Mouse (Mus musculus) intestine, postnatal 0 days (tissue): ENCODE results near the gene Med27. TPM values are rescaled to one million over a fixed set of nuclear protein-coding genes. Genes with fewer than 3 reads are reported as not detected.

Experiments
- ATAC-seq: fragments of 200-750 bp; cut with Nextera tagmentation; 2 replicates; pipeline ENCODE4 v1.8.0; 2017; ENCODE audit warnings: mild to moderate bottlenecking, moderate TSS enrichment, moderate library complexity
- H3K27ac ChIP-seq: fragments of 300-500 bp; sonication (generic); 2 replicates; pipeline ENCODE4 v1.5.1; 2014; ENCODE audit warnings: mild to moderate bottlenecking, low read depth, low read length, moderate library complexity
- H3K27me3 ChIP-seq: fragments of 300-500 bp; sonication (generic); replicated peaks from 2 replicates; pipeline ENCODE4 v1.6.1; 2014; ENCODE audit warnings: low read length, mixed read lengths; ENCODE audit not compliant: control insufficient read depth, insufficient read depth
- H3K36me3 ChIP-seq: fragments of 300-500 bp; sonication (generic); 2 replicates; pipeline ENCODE4 v1.6.1; 2014; ENCODE audit warnings: mild to moderate bottlenecking, moderate library complexity; ENCODE audit not compliant: control insufficient read depth, insufficient read depth
- H3K4me1 ChIP-seq: fragments of 300-500 bp; sonication (generic); replicated peaks from 2 replicates; pipeline ENCODE4 v1.6.1; 2014; ENCODE audit warnings: antibody characterized with exemption, low read length, mixed read lengths; ENCODE audit not compliant: control insufficient read depth, insufficient read depth
- H3K4me2 ChIP-seq: fragments of 300-500 bp; sonication (generic); replicated peaks from 2 replicates; pipeline ENCODE4 v1.6.1; 2014; ENCODE audit warnings: low read depth, mild to moderate bottlenecking, moderate library complexity
- H3K4me3 ChIP-seq: fragments of 300-500 bp; sonication (generic); 2 replicates; pipeline ENCODE4 v1.5.1; 2014; ENCODE audit warnings: low read depth, low read length
- H3K9ac ChIP-seq: fragments of 300-500 bp; sonication (generic); 2 replicates; pipeline ENCODE4 v1.6.1; 2014; ENCODE audit warnings: mild to moderate bottlenecking, low read depth, low read length
- H3K9me3 ChIP-seq: fragments of 300-500 bp; sonication (generic); 2 replicates; pipeline ENCODE4 v1.6.1; 2016; ENCODE audit warnings: mixed run types; ENCODE audit not compliant: control insufficient read depth
- CTCF ChIP-seq: sonication (generic); IDR thresholded peaks from 2 replicates; pipeline ENCODE4 v1.5.1; 2016; ENCODE audit warnings: low read depth, mild to moderate bottlenecking, control low read depth, antibody characterized with exemption, moderate library complexity
- WGBS: fragments of 180-500 bp; shearing (Covaris S2); extraction: QIAGEN DNeasy Blood & Tissue Kit; methylation state at CpG from one replicate; pipeline ENCODE4 v1.1.7; 2014; 5-methylcytosine and 5-hydroxymethylcytosine counted together
- polyA plus RNA-seq: library from polyadenylated mRNA; unstranded; fragments of >200 nt; fragmentation: Nextera tagmentation; extraction: Ambion mirVana; gene quantifications from 2 replicates; pipeline ENCODE4 v1.2.1, GENCODE M21; 2015

The Med27 gene
- polyA plus RNA-seq, 1 experiment from 2014 or later, result 24.8 TPM

DNA sequence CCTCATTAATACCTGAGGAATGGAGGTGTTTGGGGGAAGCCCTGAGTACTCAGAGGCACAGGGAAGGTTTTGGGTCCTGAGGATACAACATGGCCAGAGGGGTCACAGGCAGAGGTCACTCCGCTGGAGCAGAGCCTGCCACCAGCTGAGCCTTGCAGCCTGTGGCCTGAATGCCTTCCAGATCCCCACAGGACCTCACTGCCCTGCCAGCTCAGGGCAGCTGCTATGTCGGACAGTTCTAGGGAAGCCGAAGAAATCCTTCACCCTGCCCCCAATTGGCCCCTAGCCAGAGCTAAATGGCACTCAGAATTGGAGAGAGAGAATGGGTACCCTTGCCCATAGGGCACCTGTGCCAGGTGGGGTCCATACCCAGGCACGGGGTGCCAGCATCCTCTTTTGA, 214.8 kb downstream of the Med27 start:
- no peak for TF ChIP-seq CTCF
- no peak for ATAC-seq
- Histone ChIP-seq H3K36me3 (no peaks in the 10 kb centered on the region), H3K9me3 (no peaks in the 10 kb centered on the region), H3K27me3 (no peaks in the 10 kb centered on the region), H3K27ac (no peak overlapping the region), H3K9ac (no peak overlapping the region), H3K4me2 (no peak overlapping the region), H3K4me3 (no peak overlapping the region), H3K4me1 (no peaks in the 10 kb centered on the region)
- 86% methylated on average over 4 of the region's 4 CpGs for WGBS

DNA sequence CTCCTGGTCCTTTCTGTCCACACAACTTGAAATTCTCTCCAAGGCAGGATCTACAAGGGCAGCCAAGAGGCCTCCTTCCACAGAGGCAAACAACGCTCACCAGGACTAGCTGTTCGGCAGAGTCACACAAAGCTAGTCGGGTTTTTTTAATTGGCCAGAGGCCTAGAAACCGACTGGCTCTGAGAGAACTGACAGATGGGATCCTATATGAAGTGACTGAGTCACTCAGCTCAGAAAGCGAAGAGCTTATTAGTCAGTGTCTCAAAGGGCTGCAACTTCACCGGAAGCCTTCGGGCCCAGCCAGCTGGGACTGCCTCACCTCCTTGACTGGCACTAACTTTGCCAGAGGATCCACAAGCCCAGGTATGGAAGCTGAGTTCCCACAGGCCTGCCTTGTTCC, 217.4 kb downstream of the Med27 start:
- Histone ChIP-seq H3K4me2 (no peak overlapping the region), H3K36me3 (no peaks in the 10 kb centered on the region), H3K9me3 (no peaks in the 10 kb centered on the region), H3K27me3 (no peaks in the 10 kb centered on the region), H3K27ac (no peak overlapping the region), H3K4me1 (no peaks in the 10 kb centered on the region), H3K4me3 (no peak overlapping the region), H3K9ac (no peak overlapping the region)
- ATAC-seq, result no peak
- 51% methylated on average over 7 of the region's 7 CpGs for WGBS
- TF ChIP-seq CTCF, result no peak

- Histone ChIP-seq H3K4me3 (no peak overlapping the region), H3K9me3 (no peaks in the 10 kb centered on the region), H3K9ac (no peak overlapping the region), H3K4me2 (no peak overlapping the region), H3K36me3 (no peaks in the 10 kb centered on the region), H3K4me1 (no peaks in the 10 kb centered on the region), H3K27ac (no peak overlapping the region), H3K27me3 (no peaks in the 10 kb centered on the region)
- no peak for ATAC-seq
- TF ChIP-seq CTCF, result no peak
- WGBS, result 22% methylated on average over 17 of the region's 17 CpGs
Measured at GRCm38 (mm10) chr2:29565570-29566433, 219.2 kb downstream of the Med27 start.

GRCm38 (mm10) chr2:29571921-29572700, 225.5 kb downstream of the Med27 start:
- H3K9me3 ChIP-seq, result no peaks in the 10 kb centered on the region
- no peak overlapping the region for H3K4me2 ChIP-seq
- H3K4me3 ChIP-seq, result no peak overlapping the region
- no peaks in the 10 kb centered on the region for H3K27me3 ChIP-seq
- no peak overlapping the region for H3K27ac ChIP-seq
- WGBS, result 47% methylated on average over 9 of the region's 9 CpGs
- no peak for TF ChIP-seq CTCF
- ATAC-seq, result no peak
- no peaks in the 10 kb centered on the region for H3K36me3 ChIP-seq
- H3K4me1 ChIP-seq, result no peaks in the 10 kb centered on the region
- H3K9ac ChIP-seq, result no peak overlapping the region

GRCm38 (mm10) chr2:29572811-29573427, 226.3 kb downstream of the Med27 start:
- Histone ChIP-seq H3K27me3 (no peaks in the 10 kb centered on the region), H3K4me2 (no peak overlapping the region), H3K9ac (no peak overlapping the region), H3K4me3 (no peak overlapping the region), H3K36me3 (no peaks in the 10 kb centered on the region), H3K27ac (no peak overlapping the region), H3K4me1 (no peaks in the 10 kb centered on the region), H3K9me3 (no peaks in the 10 kb centered on the region)
- no peak for TF ChIP-seq CTCF
- no peak for ATAC-seq
- 53% methylated on average over 5 of the region's 5 CpGs for WGBS

GRCm38 (mm10) chr2:29573591-29573990, 227.0 kb downstream of the Med27 start:
- ATAC-seq, result no peak

More at GRCm38 (mm10) chr2:29573591-29573990, 227.0 kb downstream of the Med27 start:
- Histone ChIP-seq H3K9me3 (no peaks in the 10 kb centered on the region), H3K4me1 (no peaks in the 10 kb centered on the region), H3K27me3 (no peaks in the 10 kb centered on the region), H3K4me3 (no peak overlapping the region), H3K4me2 (no peak overlapping the region), H3K27ac (no peak overlapping the region), H3K36me3 (no peaks in the 10 kb centered on the region), H3K9ac (no peak overlapping the region)
- no peak for TF ChIP-seq CTCF
- WGBS, result 11% methylated on average over 5 of the region's 5 CpGs
